Mouse (Mus musculus): ENCODE measurements around the gene Gm37240.
A peak's percentile ranks its signal among the peaks of the same experiment; 100 is the strongest.

Gm37240 gene

DNA sequence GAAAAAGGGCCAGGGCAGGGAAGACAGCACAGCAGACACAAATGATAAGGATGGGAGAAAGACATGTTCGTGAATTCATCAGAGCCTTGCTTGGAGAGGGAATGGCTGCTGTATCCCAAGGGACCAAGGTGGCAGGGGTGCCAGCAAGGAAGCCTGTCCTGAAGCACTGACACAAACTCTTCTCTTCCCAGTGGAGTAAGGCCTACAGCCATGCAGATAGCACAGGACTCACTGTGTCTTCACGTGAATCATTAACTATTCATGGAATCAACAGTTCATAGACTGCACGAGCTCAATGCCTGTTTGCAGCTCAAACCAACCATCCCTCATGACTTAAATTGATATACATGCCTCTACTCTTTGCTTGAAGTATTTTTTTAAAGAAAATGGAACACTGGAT is 209.4 kb downstream of the Gm37240 start:
- no peak for DNase-seq

DNA sequence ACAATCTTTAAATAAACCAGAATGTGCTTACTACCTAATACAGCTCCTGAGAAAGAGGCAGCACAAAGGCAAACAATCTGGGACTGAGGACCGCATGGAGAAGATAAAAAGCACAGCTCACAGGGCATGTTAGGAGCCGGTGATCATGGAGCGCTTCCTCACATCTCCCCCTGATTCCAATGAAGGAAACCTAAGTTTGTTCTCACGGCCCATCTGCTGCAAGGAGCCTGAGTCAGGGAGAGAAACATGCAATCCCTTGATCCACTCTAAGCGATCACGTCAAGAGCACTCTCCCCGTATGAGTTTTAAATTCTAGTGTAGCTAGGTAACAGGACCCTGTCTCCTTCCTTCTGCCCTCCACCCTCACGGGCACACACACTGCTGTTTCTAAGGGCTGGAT is 210.2 kb downstream of the Gm37240 start:
- DNase-seq, result no peak

GRCm38 (mm10) chr3:85669844-85670243 is 217.5 kb downstream of the Gm37240 start:
- no peak for DNase-seq

GRCm38 (mm10) chr3:85667683-85668082 is 219.6 kb downstream of the Gm37240 start:
- no peak for DNase-seq

DNA sequence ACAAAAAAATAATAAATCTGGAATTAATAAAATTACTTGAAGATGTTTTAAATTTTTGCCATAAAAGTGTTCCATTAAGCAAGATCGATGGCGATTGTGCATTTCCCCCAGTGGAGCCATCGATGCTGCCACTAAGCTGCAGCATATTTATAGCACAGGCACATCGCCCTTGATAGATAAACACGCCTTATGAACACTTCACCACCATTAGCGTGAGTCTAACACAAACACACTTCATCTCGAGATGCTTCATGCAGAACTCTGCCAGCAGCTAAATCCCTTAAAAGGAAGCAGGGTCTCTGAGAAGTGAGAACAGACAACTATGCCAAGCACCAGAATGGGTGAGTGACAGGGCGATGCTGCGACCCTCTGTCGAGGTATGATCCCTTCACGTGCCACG is 220.6 kb downstream of the Gm37240 start:
- DNase-seq, result no peak

- no peak for DNase-seq
Measured at GRCm38 (mm10) chr3:85666166-85666565, 221.2 kb downstream of the Gm37240 start.

GRCm38 (mm10) chr3:85664591-85665171 is 222.6 kb downstream of the Gm37240 start:
- DNase-seq, result no peak

GRCm38 (mm10) chr3:85663826-85664225 is 223.5 kb downstream of the Gm37240 start:
- no peak for DNase-seq

- no peak for DNase-seq
Measured at GRCm38 (mm10) chr3:85661926-85662813, 225.1 kb downstream of the Gm37240 start.

GRCm38 (mm10) chr3:85659681-85660080 is 227.6 kb downstream of the Gm37240 start:
- no peak for DNase-seq

DNA sequence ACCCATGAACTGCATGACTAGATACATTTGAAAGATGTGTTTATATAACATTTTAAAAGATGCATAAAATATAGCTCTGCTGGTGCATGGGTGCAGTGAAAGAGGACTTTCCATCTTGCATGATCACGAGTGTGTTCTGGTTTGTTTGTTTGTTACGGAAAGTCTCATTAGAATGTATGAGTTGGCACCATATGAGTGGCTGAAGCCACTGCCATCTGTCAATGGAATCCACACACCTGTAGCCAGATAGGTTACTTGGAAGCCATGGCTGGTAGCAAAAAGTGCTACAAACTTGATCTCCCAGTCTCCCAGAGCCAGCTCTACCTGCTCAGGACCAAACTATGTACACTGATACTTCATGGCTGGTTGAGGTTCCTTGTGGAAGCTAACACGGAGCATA is 231.8 kb downstream of the Gm37240 start:
- DNase-seq, result no peak

- DNase-seq, result peak; percentile 61
Measured at GRCm38 (mm10) chr3:85652727-85653665, 234.3 kb downstream of the Gm37240 start.

GRCm38 (mm10) chr3:85649176-85649575 is 238.1 kb downstream of the Gm37240 start:
- DNase-seq, result no peak

- no peak for DNase-seq
Measured at GRCm38 (mm10) chr3:85645517-85646004, 241.8 kb downstream of the Gm37240 start.

- no peak for DNase-seq
Measured at GRCm38 (mm10) chr3:85644814-85645213, 242.5 kb downstream of the Gm37240 start.

- DNase-seq, result no peak
Measured at GRCm38 (mm10) chr3:85641751-85642150, 245.6 kb downstream of the Gm37240 start.

- no peak for DNase-seq
Measured at GRCm38 (mm10) chr3:85636716-85637447, 250.4 kb downstream of the Gm37240 start.

DNA sequence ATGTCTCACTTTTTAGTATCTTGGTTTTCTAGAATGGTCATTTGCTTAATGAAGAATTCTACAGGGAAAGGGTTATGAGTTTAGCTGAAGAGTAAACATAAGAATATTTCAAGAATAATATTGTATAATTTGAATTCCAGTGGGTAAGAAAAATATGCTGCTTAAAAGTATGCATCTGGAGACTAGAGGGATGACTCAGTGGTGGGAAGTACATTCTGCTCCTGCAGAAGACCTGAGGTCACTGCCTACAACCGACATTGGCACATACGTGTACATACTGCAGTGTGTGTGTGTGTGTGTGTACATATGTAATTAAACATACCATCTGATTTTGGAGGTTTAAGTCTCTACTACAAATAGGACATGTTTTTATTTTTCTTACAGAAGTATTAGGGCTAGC is 251.7 kb downstream of the Gm37240 start:
- DNase-seq, result no peak

GRCm38 (mm10) chr3:85635126-85635419 is 252.2 kb downstream of the Gm37240 start:
- no peak for DNase-seq

GRCm38 (mm10) chr3:85634389-85635125 is 252.8 kb downstream of the Gm37240 start:
- DNase-seq, result no peak

DNA sequence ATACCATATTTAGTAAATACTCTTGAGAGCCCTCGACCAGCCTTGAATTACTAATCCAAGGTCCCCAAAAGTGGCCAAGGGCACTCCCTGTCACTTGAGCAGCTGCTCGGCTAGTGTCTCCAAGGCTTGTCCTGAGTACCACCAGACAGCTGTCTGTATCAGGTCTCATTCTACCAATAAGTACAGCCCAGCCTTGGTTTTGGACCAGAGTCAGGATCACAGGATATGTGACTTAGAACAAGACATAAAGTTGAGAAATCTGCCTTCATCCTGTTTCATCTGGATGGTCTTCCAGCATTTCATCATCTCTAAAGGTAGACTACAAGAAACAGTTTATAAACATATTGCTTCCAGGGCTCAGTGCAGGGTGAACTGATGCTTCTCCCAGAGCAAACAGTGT is 253.6 kb downstream of the Gm37240 start:
- no peak for DNase-seq

All from retina, postnatal 1 day (tissue).